Mouse (Mus musculus): ENCODE data around the gene Stat6. TPM values are rescaled to one million over a fixed set of nuclear protein-coding genes. Genes with fewer than 3 reads are reported as not detected.

The Stat6 gene
- polyA plus RNA-seq, 1 experiment from 2014 or later, result 46.8 TPM

Other genes with a start within 250 kb of the Stat6 start
- gene Stac3, start 141.3 kb upstream of the Stat6 start, polyA plus RNA-seq (2015; fragmentation: Nextera tagmentation; extraction: Ambion mirVana), result 0.32 and 0.67 TPM in 2 replicates
- 64.5 and 64.6 TPM in 2 replicates for gene Ndufa4l2, start 128.0 kb upstream of the Stat6 start, polyA plus RNA-seq (2015; fragmentation: Nextera tagmentation; extraction: Ambion mirVana)
- 146 and 170 TPM in 2 replicates for gene Shmt2, start 120.5 kb upstream of the Stat6 start, polyA plus RNA-seq (2015; fragmentation: Nextera tagmentation; extraction: Ambion mirVana)
- gene Nxph4, start 108.4 kb upstream of the Stat6 start, polyA plus RNA-seq (2015; fragmentation: Nextera tagmentation; extraction: Ambion mirVana), result 4.3 and 4.4 TPM in 2 replicates
- gene Lrp1, start 21.8 kb upstream of the Stat6 start, polyA plus RNA-seq (2015; fragmentation: Nextera tagmentation; extraction: Ambion mirVana), result 64.6 and 67.0 TPM in 2 replicates
- gene Nemp1, start 23.9 kb downstream of the Stat6 start, polyA plus RNA-seq (2015; fragmentation: Nextera tagmentation; extraction: Ambion mirVana), result 4.8 and 5.9 TPM in 2 replicates
- gene Nab2, start 25.6 kb downstream of the Stat6 start, polyA plus RNA-seq (2015; fragmentation: Nextera tagmentation; extraction: Ambion mirVana), result 7.5 and 8.4 TPM in 2 replicates
- gene Myo1a, start 62.2 kb downstream of the Stat6 start, polyA plus RNA-seq (2015; fragmentation: Nextera tagmentation; extraction: Ambion mirVana), result 53.8 and 61.2 TPM in 2 replicates
- gene Tac2, start 81.5 kb downstream of the Stat6 start, polyA plus RNA-seq (2015; fragmentation: Nextera tagmentation; extraction: Ambion mirVana), result 1.3 and 2.2 TPM in 2 replicates
- 1.6 TPM in 2 replicates for gene Zbtb39, start 96.6 kb downstream of the Stat6 start, polyA plus RNA-seq (2015; fragmentation: Nextera tagmentation; extraction: Ambion mirVana)
- 2.1 and 2.2 TPM in 2 replicates for gene Gpr182, start 108.7 kb downstream of the Stat6 start, polyA plus RNA-seq (2015; fragmentation: Nextera tagmentation; extraction: Ambion mirVana)
- gene Rdh1, start 116.7 kb downstream of the Stat6 start, polyA plus RNA-seq (2015; fragmentation: Nextera tagmentation; extraction: Ambion mirVana), result 0.05 TPM in 2 replicates
- 0.17 TPM in 1 of 2 replicates, not detected in the other for gene Rdh16f1, start 116.8 kb downstream of the Stat6 start, polyA plus RNA-seq (2015; fragmentation: Nextera tagmentation; extraction: Ambion mirVana)
- gene Rdh9, start 133.4 kb downstream of the Stat6 start, polyA plus RNA-seq (2015; fragmentation: Nextera tagmentation; extraction: Ambion mirVana), result 0.26 TPM in 1 of 2 replicates, not detected in the other
- 0.05 TPM in 1 of 2 replicates, not detected in the other for gene Rdh16, start 158.2 kb downstream of the Stat6 start, polyA plus RNA-seq (2015; fragmentation: Nextera tagmentation; extraction: Ambion mirVana)
- gene Rdh19, start 206.9 kb downstream of the Stat6 start, polyA plus RNA-seq (2015; fragmentation: Nextera tagmentation; extraction: Ambion mirVana), result not detected in 2 replicates
- gene Rdh16f2, start 223.5 kb downstream of the Stat6 start, polyA plus RNA-seq (2015; fragmentation: Nextera tagmentation; extraction: Ambion mirVana), result 0.27 and 0.49 TPM in 2 replicates
- 0.86 and 1.1 TPM in 2 replicates for gene Rdh7, start 245.8 kb downstream of the Stat6 start, polyA plus RNA-seq (2015; fragmentation: Nextera tagmentation; extraction: Ambion mirVana)